Mouse (Mus musculus) fibroblast of lung, adult 2 months (primary cell): ENCODE data around the gene Cbln3.

Source experiments
- DNase-seq: peaks from one replicate; pipeline ENCODE4 v3.0.0-alpha.2; 2011; ENCODE audit warnings: low read depth

Cbln3 gene

GRCm38 (mm10) chr14:55879623-55880022, 4.6 kb downstream of the Cbln3 start:
- no peak for DNase-seq

- DNase-seq: no peak
These were observed 5.8 kb downstream of the Cbln3 start for GRCm38 (mm10) chr14:55878316-55878940.

GRCm38 (mm10) chr14:55877469-55878315, 6.5 kb downstream of the Cbln3 start:
- DNase-seq: no peak

- no peak for DNase-seq
These were observed 10.2 kb downstream of the Cbln3 start for GRCm38 (mm10) chr14:55873714-55874683.

- no peak for DNase-seq
These were observed 10.9 kb downstream of the Cbln3 start for GRCm38 (mm10) chr14:55873242-55873713.

DNA sequence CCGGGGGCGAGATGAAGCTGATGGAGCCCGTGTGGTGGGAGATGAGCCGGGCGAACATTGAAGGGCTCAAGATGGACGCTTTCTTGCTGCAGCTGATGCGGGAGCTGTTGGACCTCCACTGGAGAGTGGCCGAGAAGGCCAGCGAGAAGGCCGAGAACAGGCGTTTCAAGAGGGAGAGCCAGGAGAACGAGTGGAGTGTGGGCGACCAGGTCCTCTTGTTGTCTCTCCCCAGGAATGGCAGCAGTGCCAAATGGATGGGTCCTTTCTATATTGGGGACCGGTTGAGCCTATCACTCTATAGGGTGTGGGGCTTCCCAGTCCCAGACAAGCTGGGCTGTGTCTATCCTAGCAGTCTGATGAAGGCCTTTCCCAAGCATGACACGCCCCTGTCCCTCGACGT, 11.6 kb downstream of the Cbln3 start:
- DNase-seq: no peak

- DNase-seq: no peak
These were observed 12.2 kb downstream of the Cbln3 start for GRCm38 (mm10) chr14:55872039-55872438.

GRCm38 (mm10) chr14:55869538-55869937, 14.7 kb downstream of the Cbln3 start:
- no peak for DNase-seq

- no peak for DNase-seq
These were observed 15.8 kb downstream of the Cbln3 start for GRCm38 (mm10) chr14:55868230-55869026.

- DNase-seq: no peak
These were observed 17.2 kb downstream of the Cbln3 start for GRCm38 (mm10) chr14:55866962-55867361.

- DNase-seq: no peak
These were observed 20.4 kb downstream of the Cbln3 start for GRCm38 (mm10) chr14:55863773-55864172.

- no peak for DNase-seq
These were observed 21.2 kb downstream of the Cbln3 start for GRCm38 (mm10) chr14:55862970-55863369.

DNA sequence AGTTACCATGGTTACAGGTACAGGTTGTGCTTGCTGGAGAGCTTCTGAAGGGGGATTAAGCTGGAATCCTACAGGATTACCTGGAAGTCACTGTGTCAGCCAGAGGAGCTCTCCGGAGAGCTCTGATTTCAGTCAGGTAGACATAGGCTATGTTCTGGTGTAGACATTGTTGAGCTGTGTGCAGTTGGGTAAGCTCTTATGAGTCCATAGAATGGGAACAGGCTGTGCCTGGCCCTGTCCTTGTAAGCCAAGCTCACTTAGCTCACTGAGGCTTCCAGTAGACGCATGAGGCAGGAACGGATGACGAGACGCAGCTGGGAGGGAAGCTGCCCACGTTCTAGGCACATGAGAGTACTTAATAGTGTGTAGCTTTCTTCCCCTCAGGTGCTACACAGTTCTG, 22.0 kb downstream of the Cbln3 start:
- DNase-seq: no peak

- no peak for DNase-seq
These were observed 26.6 kb downstream of the Cbln3 start for GRCm38 (mm10) chr14:55857588-55857987.

GRCm38 (mm10) chr14:55855101-55855561, 29.1 kb downstream of the Cbln3 start:
- no peak for DNase-seq

GRCm38 (mm10) chr14:55854406-55855100, 29.6 kb downstream of the Cbln3 start:
- DNase-seq: no peak

DNA sequence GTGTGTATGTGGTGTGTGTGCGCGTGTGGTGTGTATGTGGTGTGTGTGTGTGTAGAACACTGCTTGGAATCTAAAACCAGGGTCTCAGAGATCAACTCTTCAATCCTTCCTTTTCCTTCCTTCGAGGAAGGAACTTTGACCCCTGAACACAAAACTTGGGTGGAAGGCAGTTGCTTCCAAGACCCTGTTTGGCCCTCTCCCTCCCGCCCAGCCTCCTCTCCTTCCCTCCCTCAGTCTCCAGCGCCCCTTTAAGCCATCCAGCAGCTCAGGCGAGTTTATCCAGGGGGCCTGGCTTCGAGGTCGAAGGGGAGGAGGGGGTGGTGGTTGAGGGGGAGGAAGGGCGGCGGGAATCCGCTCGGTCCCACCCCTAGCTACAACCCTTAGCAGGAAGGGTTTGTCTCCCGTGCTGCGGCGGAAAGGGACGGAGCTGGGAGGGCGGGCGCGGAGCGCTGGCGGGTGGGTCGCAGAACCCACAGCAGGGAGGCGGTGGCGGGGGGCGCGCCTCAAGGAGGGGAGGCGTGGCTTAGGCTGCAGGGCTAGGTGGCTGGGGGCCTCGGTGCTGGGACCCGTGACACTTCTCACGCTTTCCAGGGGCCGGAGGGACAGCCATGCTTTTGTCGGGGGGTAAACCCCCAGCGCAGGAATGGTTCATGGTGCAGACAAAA, 30.4 kb downstream of the Cbln3 start, which contains the start of gene Nynrin:
Gene Nynrin (plus strand): TSS at position 390 of the 665 bp plus-strand sequence.
- DNase-seq: no peak

GRCm38 (mm10) chr14:55852646-55853551, 31.3 kb downstream of the Cbln3 start:
- DNase-seq: no peak

DNA sequence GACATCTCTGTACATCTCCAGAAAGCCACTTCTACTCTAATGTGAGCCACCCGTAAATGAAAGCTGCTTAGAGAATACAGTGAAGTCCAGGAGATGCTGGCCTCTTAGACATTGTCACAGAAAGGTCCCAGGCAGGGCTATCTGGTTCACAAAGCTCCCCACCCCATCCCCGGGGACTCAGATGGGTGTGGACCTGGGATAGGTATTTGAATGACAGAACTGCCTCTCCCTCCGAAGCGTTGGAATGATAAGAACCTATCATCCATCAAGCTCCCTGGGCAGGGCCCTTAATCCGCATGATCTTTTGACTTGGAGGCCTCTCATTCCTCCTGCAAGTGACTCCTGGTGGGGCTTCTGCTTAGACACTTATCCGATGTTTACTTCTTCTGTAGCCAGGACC, 33.3 kb downstream of the Cbln3 start:
- DNase-seq: no peak
